Mouse (Mus musculus): ENCODE results near the gene Ctf2. TPM values are rescaled to one million over a fixed set of nuclear protein-coding genes. Genes with fewer than 3 reads are reported as not detected.

Ctf2 gene
- polyA plus RNA-seq, 1 experiment from 2014 or later, result 0.23 TPM

DNA sequence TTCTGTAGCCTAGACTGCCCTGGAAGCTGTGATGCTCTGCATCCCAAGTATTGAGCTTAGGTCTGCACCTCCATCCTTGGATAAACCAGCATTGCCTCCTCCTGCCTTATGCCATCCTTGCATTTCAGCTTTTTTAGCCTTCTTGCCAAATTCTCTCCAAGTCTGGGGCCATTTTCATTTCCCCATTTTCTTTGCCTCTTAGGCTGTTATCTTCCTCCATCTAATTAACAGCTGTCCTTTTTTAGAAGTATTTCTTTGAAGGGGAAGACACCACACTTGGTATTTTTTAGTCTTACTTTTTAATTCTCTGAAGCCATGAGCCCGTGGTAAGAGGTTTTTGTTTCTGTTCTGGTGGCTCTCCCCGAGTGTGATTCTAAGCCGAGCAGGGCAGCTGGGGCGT, 31.7 kb upstream of the Ctf2 start:
- no peak for ATAC-seq (ENCODE audit: low read depth)
- no peaks in the 10 kb centered on the region for H3K9me3 ChIP-seq (ENCODE audit: control insufficient read depth, low read length)
- no peaks in the 10 kb centered on the region for H3K27me3 ChIP-seq (ENCODE audit: control insufficient read depth, insufficient read depth, low read depth, low read length)
- peaks cover 29% of the 10 kb centered on the region for H3K36me3 ChIP-seq (ENCODE audit: control insufficient read depth, insufficient read depth, low read length)
- peaks cover 4% of the 10 kb centered on the region; the same call in 1 of the 2 replicates for H3K4me1 ChIP-seq (replicated peaks; ENCODE audit: control insufficient read depth, insufficient read depth, low read length)
- H3K4me2 ChIP-seq (ENCODE audit: low read depth, low read length), result no peak overlapping the region
- 89% methylated on average over 4 of the region's 4 CpGs for WGBS
- H3K4me3 ChIP-seq (ENCODE audit: low read length), result no peak overlapping the region
- no peak overlapping the region for H3K9ac ChIP-seq (ENCODE audit: low read length)
- H3K27ac ChIP-seq (ENCODE audit: low read length), result no peak overlapping the region

DNA sequence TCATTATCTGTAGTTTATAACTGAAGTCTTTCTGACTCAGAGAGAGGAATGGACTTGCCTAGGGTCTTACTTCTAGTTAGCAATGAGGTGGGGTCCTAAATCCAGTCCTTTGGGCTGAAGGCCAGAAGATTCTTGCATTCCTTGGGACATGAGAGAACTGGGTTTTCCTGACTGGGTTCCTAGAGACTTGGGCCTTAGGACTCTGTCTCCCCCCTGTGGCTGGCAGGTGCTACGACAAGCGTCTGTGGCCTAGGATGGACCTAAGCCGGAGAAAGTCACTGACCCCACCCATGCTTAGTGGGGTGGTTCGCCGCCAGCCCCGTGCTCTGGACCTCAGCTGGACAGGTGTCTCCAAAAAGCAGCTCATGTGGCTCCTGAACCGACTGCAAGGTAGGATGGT, 29.1 kb upstream of the Ctf2 start:
- 28% methylated on average over 7 of the region's 7 CpGs for WGBS
- Histone ChIP-seq H3K9me3 (ENCODE audit: control insufficient read depth, low read length) (no peaks in the 10 kb centered on the region), H3K9ac (ENCODE audit: low read length) (no peak overlapping the region), H3K36me3 (ENCODE audit: control insufficient read depth, insufficient read depth, low read length) (peaks cover 20% of the 10 kb centered on the region), H3K4me1 (replicated peaks; ENCODE audit: control insufficient read depth, insufficient read depth, low read length) (no peaks in the 10 kb centered on the region), H3K4me2 (ENCODE audit: low read depth, low read length) (no peak overlapping the region), H3K27me3 (ENCODE audit: control insufficient read depth, insufficient read depth, low read depth, low read length) (no peaks in the 10 kb centered on the region), H3K4me3 (ENCODE audit: low read length) (no peak overlapping the region), H3K27ac (ENCODE audit: low read length) (no peak overlapping the region)
- peak; percentile 69 for ATAC-seq (ENCODE audit: low read depth)

DNA sequence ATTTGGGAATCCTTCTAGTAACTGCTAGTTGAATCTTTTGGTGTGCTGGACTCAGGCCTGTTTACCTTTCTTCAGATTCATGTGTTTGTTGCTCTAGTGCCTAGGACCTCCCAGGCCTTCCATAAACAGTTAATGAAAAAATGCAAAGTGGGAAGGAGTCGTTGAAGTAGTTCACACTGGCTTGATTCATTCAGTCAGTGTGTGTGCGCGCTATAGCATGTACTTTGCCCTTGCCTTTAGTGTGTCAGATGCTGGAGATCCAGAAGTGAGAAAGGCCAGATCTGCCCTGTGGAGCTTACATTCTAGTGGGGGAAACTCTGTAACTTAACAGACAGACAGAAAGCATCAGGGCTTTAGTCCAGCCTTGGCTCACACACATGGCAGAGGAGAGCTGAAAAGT, 28.5 kb upstream of the Ctf2 start:
- no peak overlapping the region for H3K4me2 ChIP-seq (ENCODE audit: low read depth, low read length)
- H3K9ac ChIP-seq (ENCODE audit: low read length), result no peak overlapping the region
- no peak for ATAC-seq (ENCODE audit: low read depth)
- H3K4me1 ChIP-seq (replicated peaks; ENCODE audit: control insufficient read depth, insufficient read depth, low read length), result no peaks in the 10 kb centered on the region
- H3K27ac ChIP-seq (ENCODE audit: low read length), result no peak overlapping the region
- H3K9me3 ChIP-seq (ENCODE audit: control insufficient read depth, low read length), result no peaks in the 10 kb centered on the region
- peaks cover 19% of the 10 kb centered on the region for H3K36me3 ChIP-seq (ENCODE audit: control insufficient read depth, insufficient read depth, low read length)
- H3K4me3 ChIP-seq (ENCODE audit: low read length), result no peak overlapping the region
- WGBS, result 76% methylated on average over 3 of the region's 3 CpGs
- H3K27me3 ChIP-seq (ENCODE audit: control insufficient read depth, insufficient read depth, low read depth, low read length), result no peaks in the 10 kb centered on the region

DNA sequence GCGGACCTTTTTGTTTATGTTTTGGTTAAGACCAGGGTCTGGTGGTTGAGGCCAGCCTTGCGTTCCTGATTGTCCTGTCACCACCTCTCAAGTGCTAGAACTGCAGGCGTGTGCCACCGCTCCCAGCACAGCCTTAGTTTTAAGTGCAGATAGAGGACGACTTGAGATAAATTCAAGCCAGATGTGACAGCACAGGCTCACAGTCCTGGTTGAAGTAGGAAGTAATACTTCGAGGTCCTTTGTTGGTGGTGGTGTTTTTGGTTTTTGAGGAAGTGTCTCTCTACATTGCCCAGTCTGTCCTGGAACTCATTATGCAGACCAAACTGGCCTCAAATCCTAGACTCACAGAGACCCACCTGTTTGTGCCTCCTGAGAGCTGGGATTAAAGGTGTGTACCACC, 27.8 kb upstream of the Ctf2 start:
- no peak overlapping the region for H3K27ac ChIP-seq (ENCODE audit: low read length)
- WGBS, result 48% methylated on average over 6 of the region's 6 CpGs
- no peak overlapping the region for H3K4me3 ChIP-seq (ENCODE audit: low read length)
- no peak for ATAC-seq (ENCODE audit: low read depth)
- no peaks in the 10 kb centered on the region for H3K9me3 ChIP-seq (ENCODE audit: control insufficient read depth, low read length)
- H3K36me3 ChIP-seq (ENCODE audit: control insufficient read depth, insufficient read depth, low read length), result peaks cover 14% of the 10 kb centered on the region
- H3K9ac ChIP-seq (ENCODE audit: low read length), result no peak overlapping the region
- H3K4me1 ChIP-seq (replicated peaks; ENCODE audit: control insufficient read depth, insufficient read depth, low read length), result no peaks in the 10 kb centered on the region
- H3K27me3 ChIP-seq (ENCODE audit: control insufficient read depth, insufficient read depth, low read depth, low read length), result no peaks in the 10 kb centered on the region
- no peak overlapping the region for H3K4me2 ChIP-seq (ENCODE audit: low read depth, low read length)

DNA sequence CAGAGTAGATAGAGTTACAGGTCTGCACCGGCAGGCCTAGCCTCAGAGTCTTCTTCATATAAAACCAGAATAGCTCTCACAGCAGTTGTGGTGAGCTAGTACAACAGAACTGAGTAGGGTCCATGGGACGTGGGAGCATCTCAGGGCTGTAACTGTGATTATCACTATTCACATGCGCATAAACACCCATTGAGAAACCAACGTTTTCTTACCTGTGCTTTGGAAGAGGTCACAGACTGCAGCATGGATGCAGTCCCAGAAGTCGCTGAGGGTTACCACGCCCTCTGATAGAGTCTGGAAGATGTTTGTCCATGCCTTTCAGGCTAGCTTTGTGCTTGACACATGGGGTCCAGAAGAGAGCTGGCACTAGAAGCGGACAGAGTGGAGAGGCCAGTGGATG, 21.8 kb upstream of the Ctf2 start:
- Histone ChIP-seq H3K4me2 (ENCODE audit: low read depth, low read length) (no peak overlapping the region), H3K27me3 (ENCODE audit: control insufficient read depth, insufficient read depth, low read depth, low read length) (no peaks in the 10 kb centered on the region), H3K4me3 (ENCODE audit: low read length) (no peak overlapping the region), H3K27ac (ENCODE audit: low read length) (no peak overlapping the region), H3K9me3 (ENCODE audit: control insufficient read depth, low read length) (no peaks in the 10 kb centered on the region), H3K4me1 (replicated peaks; ENCODE audit: control insufficient read depth, insufficient read depth, low read length) (no peaks in the 10 kb centered on the region), H3K9ac (ENCODE audit: low read length) (no peak overlapping the region), H3K36me3 (ENCODE audit: control insufficient read depth, insufficient read depth, low read length) (peaks cover 38% of the 10 kb centered on the region)
- ATAC-seq (ENCODE audit: low read depth), result no peak
- 82% methylated on average over 7 of the region's 7 CpGs for WGBS

DNA sequence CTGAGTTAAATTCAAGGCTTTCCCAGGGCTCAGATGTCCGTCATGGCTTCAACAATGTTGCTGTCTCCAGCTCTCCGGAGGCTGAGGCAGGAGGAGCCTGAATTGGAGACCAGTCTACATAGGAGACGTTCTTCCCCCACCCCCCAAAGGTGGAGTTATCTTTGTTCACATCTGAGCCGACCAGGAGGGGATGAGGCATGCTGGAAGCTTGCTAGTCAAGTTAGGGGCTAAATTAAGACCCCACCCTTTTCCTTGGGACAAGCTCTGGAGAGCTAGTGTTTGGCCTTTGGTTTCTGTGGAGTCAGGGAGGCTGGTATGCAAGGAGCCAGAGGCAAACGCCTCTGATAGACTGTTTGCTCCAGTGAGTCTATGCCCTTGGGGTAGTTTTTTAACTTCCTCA, 21.2 kb upstream of the Ctf2 start:
- Histone ChIP-seq H3K36me3 (ENCODE audit: control insufficient read depth, insufficient read depth, low read length) (peaks cover 39% of the 10 kb centered on the region), H3K9ac (ENCODE audit: low read length) (no peak overlapping the region), H3K4me3 (ENCODE audit: low read length) (no peak overlapping the region), H3K27me3 (ENCODE audit: control insufficient read depth, insufficient read depth, low read depth, low read length) (no peaks in the 10 kb centered on the region), H3K27ac (ENCODE audit: low read length) (no peak overlapping the region), H3K4me2 (ENCODE audit: low read depth, low read length) (no peak overlapping the region), H3K9me3 (ENCODE audit: control insufficient read depth, low read length) (no peaks in the 10 kb centered on the region), H3K4me1 (replicated peaks; ENCODE audit: control insufficient read depth, insufficient read depth, low read length) (no peaks in the 10 kb centered on the region)
- WGBS, result 60% methylated on average over 5 of the region's 5 CpGs
- no peak for ATAC-seq (ENCODE audit: low read depth)

DNA sequence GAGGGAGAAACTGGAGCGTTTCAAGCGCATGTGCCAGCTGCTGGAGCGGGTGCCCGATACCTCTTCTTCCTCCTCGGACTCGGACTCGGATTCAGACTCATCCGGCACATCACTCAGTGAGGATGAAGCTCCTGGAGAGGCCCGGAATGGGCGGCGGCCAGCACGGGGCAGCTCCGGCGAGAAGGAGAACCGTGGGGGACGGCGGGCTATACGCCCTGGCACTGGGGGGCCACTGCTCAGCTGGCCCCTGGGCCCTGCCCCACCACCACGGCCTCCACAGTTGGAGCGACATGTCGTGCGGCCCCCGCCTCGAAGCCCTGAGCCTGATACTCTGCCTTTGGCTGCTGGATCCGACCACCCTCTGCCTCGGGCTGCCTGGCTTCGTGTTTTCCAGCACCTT, 20.1 kb upstream of the Ctf2 start:
- H3K4me1 ChIP-seq (replicated peaks; ENCODE audit: control insufficient read depth, insufficient read depth, low read length), result peaks cover 9% of the 10 kb centered on the region
- no peak overlapping the region for H3K4me2 ChIP-seq (ENCODE audit: low read depth, low read length)
- H3K9ac ChIP-seq (ENCODE audit: low read length), result no peak overlapping the region
- H3K36me3 ChIP-seq (ENCODE audit: control insufficient read depth, insufficient read depth, low read length), result peaks cover 39% of the 10 kb centered on the region
- WGBS, result 92% methylated on average over 27 of the region's 27 CpGs
- H3K27ac ChIP-seq (ENCODE audit: low read length), result no peak overlapping the region
- no peaks in the 10 kb centered on the region for H3K9me3 ChIP-seq (ENCODE audit: control insufficient read depth, low read length)
- ATAC-seq (ENCODE audit: low read depth), result no peak
- no peak overlapping the region for H3K4me3 ChIP-seq (ENCODE audit: low read length)
- H3K27me3 ChIP-seq (ENCODE audit: control insufficient read depth, insufficient read depth, low read depth, low read length), result no peaks in the 10 kb centered on the region

DNA sequence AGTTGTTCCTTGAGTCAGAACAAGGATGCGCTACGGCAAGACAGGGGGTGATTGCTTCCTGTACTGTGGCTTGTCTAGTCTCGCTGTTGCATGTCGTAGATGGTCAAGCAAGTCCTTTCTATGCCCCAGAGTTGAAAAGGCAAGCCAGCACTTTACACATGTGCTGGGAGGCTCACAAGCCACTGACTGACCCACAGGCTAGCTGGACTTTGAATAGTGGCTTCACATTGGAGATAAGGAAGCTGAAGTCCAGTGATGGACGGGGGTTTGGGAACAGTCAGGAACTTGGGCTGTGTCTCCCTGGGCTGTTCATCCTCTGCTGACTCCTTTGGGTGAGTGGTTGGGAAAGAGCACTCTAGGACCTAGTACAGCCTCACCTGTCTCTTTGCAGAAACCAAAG, 19.7 kb upstream of the Ctf2 start:
- Histone ChIP-seq H3K4me1 (replicated peaks; ENCODE audit: control insufficient read depth, insufficient read depth, low read length) (peaks cover 10% of the 10 kb centered on the region), H3K4me3 (ENCODE audit: low read length) (no peak overlapping the region), H3K27ac (ENCODE audit: low read length) (no peak overlapping the region), H3K9me3 (ENCODE audit: control insufficient read depth, low read length) (no peaks in the 10 kb centered on the region), H3K27me3 (ENCODE audit: control insufficient read depth, insufficient read depth, low read depth, low read length) (no peaks in the 10 kb centered on the region), H3K4me2 (ENCODE audit: low read depth, low read length) (no peak overlapping the region), H3K9ac (ENCODE audit: low read length) (no peak overlapping the region), H3K36me3 (ENCODE audit: control insufficient read depth, insufficient read depth, low read length) (peaks cover 39% of the 10 kb centered on the region)
- WGBS, result 92% methylated on average over 5 of the region's 5 CpGs
- no peak for ATAC-seq (ENCODE audit: low read depth)

DNA sequence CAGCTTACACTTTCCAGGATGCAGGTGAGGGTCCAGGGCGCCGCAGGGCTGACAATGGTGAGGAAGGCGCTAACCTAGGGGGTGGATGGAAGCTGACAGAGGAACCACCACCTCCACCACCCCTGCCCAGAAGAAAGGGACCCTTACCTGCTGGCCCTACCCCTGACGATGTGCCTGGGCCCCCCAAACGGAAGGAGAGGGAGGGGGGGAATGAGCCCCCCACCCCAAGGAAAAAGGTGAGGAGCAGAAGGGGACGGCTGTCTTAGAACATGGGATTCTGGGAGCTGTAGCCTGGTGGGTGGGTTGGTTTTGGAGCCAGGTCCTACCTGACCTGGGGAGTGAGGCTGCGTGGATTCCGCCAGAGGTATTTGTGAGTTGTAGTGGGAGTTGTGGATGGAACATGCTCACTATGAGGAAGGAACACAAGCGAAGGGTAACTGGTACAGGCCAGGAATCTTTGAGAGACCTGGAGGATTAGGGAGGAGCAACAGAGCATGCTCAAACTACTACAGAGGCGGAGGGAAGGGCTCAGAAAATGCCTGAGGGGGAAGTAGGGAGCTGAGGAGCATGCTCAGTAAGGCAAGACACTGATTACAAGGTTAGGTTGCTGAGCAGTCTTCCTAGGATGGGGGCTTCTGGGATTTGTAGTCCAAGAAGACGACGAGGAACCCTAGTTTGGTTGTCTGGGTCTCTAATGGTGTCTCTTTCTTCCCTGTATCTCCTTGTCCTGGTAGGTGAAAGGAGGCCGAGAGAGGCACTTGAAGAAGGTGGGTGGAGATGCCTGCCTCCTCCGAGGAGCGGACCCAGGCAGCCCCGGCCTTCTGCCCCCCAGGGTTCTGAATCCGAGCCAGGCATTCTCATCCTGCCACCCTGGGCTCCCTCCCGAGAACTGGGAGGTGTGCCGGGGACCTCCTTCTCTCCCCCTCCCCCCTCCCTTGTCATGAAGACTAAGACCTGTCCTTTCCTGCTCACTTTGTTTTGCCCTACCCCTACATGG, 18.5 kb upstream of the Ctf2 start:
- H3K9ac ChIP-seq (ENCODE audit: low read length), result no peak overlapping the region
- H3K9me3 ChIP-seq (ENCODE audit: control insufficient read depth, low read length), result no peaks in the 10 kb centered on the region
- peaks cover 10% of the 10 kb centered on the region for H3K4me1 ChIP-seq (replicated peaks; ENCODE audit: control insufficient read depth, insufficient read depth, low read length)
- 81% methylated on average over 19 of the region's 19 CpGs for WGBS
- H3K4me3 ChIP-seq (ENCODE audit: low read length), result no peak overlapping the region
- H3K27ac ChIP-seq (ENCODE audit: low read length), result no peak overlapping the region
- H3K27me3 ChIP-seq (ENCODE audit: control insufficient read depth, insufficient read depth, low read depth, low read length), result no peaks in the 10 kb centered on the region
- ATAC-seq (ENCODE audit: low read depth), result no peak
- H3K36me3 ChIP-seq (ENCODE audit: control insufficient read depth, insufficient read depth, low read length), result peaks cover 39% of the 10 kb centered on the region
- no peak overlapping the region for H3K4me2 ChIP-seq (ENCODE audit: low read depth, low read length)

Data from lung, embryonic 16.5 days (tissue).